Mouse (Mus musculus) lung, postnatal 0 days (tissue): ENCODE data around the gene Tspan32.

Source experiments
- CTCF ChIP-seq: IDR thresholded peaks from 2 replicates; pipeline ENCODE4 v1.5.1; 2016; ENCODE audit warnings: antibody characterized with exemption, mild to moderate bottlenecking
- EP300 ChIP-seq: IDR thresholded peaks from 2 replicates; pipeline ENCODE4 v1.6.1; 2016; ENCODE audit warnings: antibody characterized with exemption, mild to moderate bottlenecking, control low read depth

DNA sequence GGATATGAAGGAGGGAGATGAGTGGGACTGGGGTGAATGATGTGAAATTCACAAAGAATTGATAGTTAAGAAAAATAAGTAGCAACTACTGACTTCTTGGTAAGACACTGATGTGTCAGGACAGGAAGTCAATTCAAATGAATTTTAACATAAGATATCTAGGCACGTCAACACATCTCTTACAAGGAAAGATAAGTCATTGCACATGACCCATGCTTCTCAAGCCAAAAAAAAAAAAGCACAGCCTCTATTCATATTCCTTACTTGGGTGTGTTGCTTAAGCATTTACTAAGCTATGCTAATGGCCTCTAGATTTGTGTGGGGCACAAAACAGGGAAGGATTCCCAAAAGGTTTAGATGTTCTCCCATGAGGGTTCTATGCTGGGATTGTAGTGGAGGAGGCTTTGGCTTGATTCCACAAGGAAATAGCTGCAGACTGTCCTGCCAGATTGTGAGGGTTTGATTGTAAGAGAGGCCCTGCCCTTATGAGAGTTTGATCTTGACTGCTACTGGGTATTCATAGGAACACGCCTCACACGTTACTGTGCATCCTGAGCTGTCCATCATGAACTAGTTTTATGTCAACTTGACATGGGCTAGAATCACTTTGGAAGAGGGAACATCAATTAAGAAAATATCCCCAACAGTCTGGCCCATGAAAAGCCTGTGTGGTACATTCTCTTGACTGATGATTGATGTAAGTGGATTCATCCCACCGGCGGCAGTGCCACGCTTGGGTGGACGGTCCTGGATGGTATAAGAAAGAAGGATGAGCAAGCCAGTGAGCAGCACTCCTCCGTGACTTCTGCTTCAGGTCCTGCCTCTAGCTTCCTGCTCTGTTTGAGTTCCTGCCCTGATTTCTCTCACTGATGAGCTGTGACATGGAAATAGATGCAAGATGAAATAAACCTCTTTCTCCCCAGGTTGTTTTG lies 29.9 kb downstream of the Tspan32 start:
- no peak for TF ChIP-seq CTCF
- TF ChIP-seq EP300, result no peak
